Mouse (Mus musculus) C2C12 (cell line): ENCODE results near the gene Grk5. TPM values are rescaled to one million over a fixed set of nuclear protein-coding genes. Genes with fewer than 3 reads are reported as not detected.

Source experiments
- H3K27me3 ChIP-seq: one replicate; pipeline ENCODE4 v1.6.1; 2011; ENCODE audit not compliant: control insufficient read depth, insufficient read depth, insufficient read length
- H3K36me3 ChIP-seq: one replicate; pipeline ENCODE4 v1.6.1; 2011; ENCODE audit not compliant: control insufficient read depth, insufficient read depth
- H3K4me3 ChIP-seq: one replicate; pipeline ENCODE4 v1.5.1; 2011; ENCODE audit warnings: mild to moderate bottlenecking, control low read depth; ENCODE audit not compliant: poor library complexity, insufficient read depth, severe bottlenecking
- H3K79me2 ChIP-seq: one replicate; pipeline ENCODE4 v1.6.1; 2011; ENCODE audit not compliant: control insufficient read depth, insufficient read depth
- H3K79me3 ChIP-seq: one replicate; pipeline ENCODE4 v1.6.1; 2011; ENCODE audit warnings: low read depth, control low read depth
- H3ac ChIP-seq: one replicate; pipeline ENCODE3; 2011; ENCODE audit warnings: low read depth; ENCODE audit not compliant: control insufficient read depth, insufficient read length
- CEBPB ChIP-seq: IDR thresholded peaks from one replicate; pipeline ENCODE4 v1.6.1; 2011; ENCODE audit warnings: low read depth, mild to moderate bottlenecking, control low read depth, moderate library complexity
- CTCF ChIP-seq: IDR thresholded peaks from one replicate; pipeline ENCODE4 v1.5.1; 2011; ENCODE audit not compliant: control insufficient read depth, insufficient read depth, insufficient read length
- FOSL1 ChIP-seq: IDR thresholded peaks from one replicate; pipeline ENCODE4 v1.8.0; 2011; ENCODE audit warnings: mild to moderate bottlenecking, low read length; ENCODE audit not compliant: poor library complexity, insufficient read depth, severe bottlenecking
- MAX ChIP-seq: IDR thresholded peaks from one replicate; pipeline ENCODE4 v1.6.1; 2011; ENCODE audit warnings: mild to moderate bottlenecking, control low read depth
- MYOD1 ChIP-seq: IDR thresholded peaks from one replicate; pipeline ENCODE4 v1.6.1; 2011; ENCODE audit warnings: low read depth; ENCODE audit not compliant: control insufficient read depth, insufficient read length
- MYOG ChIP-seq: IDR thresholded peaks from one replicate; pipeline ENCODE4 v1.6.1; 2011; ENCODE audit not compliant: control insufficient read depth, insufficient read length; ENCODE audit errors: extremely low read depth
- USF1 ChIP-seq: IDR thresholded peaks from one replicate; pipeline ENCODE4 v1.6.1; 2011; ENCODE audit warnings: low read depth, mild to moderate bottlenecking, control low read depth, moderate library complexity
- polyA plus RNA-seq: library from polyadenylated mRNA; unstranded; fragments of >200 nt; fragmentation: generic; extraction: Trizol; gene quantifications from one replicate; pipeline ENCODE4 v1.2.1, GENCODE M21; 2012; ENCODE audit warnings: missing spikeins

Gene Grk5
- polyA plus RNA-seq, 1 experiment: 1.1 TPM

- Histone ChIP-seq H3K27me3 (no peaks in the 10 kb centered on the region), H3K79me3 (no peaks in the 10 kb centered on the region), H3K79me2 (no peaks in the 10 kb centered on the region), H3K36me3 (no peaks in the 10 kb centered on the region), H3K4me3 (peak overlapping the region; percentile 64), H3ac (no peak overlapping the region)
- TF ChIP-seq CEBPB (no peak), FOSL1 (no peak), MAX (no peak), MYOD1 (no peak), CTCF (no peak), MYOG (no peak), USF1 (no peak)
Measured at GRCm38 (mm10) chr19:60889101-60889713, 342 bp upstream of the Grk5 start.

GRCm38 (mm10) chr19:60890391-60891122 lies 1.0 kb downstream of the Grk5 start:
- TF ChIP-seq USF1 (no peak), CEBPB (no peak), MAX (no peak), MYOG (no peak)
- H3K27me3 ChIP-seq: no peaks in the 10 kb centered on the region
- H3K79me2 ChIP-seq: no peaks in the 10 kb centered on the region
- peak overlapping the region; percentile 64 for H3K4me3 ChIP-seq
- no peaks in the 10 kb centered on the region for H3K36me3 ChIP-seq
- H3ac ChIP-seq: peak overlapping the region; percentile 81
- no peaks in the 10 kb centered on the region for H3K79me3 ChIP-seq

- H3K4me3 ChIP-seq: no peak overlapping the region
- TF ChIP-seq FOSL1: no peak
- no peak for TF ChIP-seq CTCF
- TF ChIP-seq CEBPB: no peak
- no peak for TF ChIP-seq MYOD1
- TF ChIP-seq MAX: no peak
- TF ChIP-seq USF1: no peak
- TF ChIP-seq MYOG: no peak
Measured at GRCm38 (mm10) chr19:60891123-60891470, 1.5 kb downstream of the Grk5 start.

GRCm38 (mm10) chr19:60891934-60892547 lies 2.5 kb downstream of the Grk5 start:
- Histone ChIP-seq H3K27me3 (no peaks in the 10 kb centered on the region), H3K4me3 (no peak overlapping the region), H3K36me3 (no peaks in the 10 kb centered on the region), H3ac (no peak overlapping the region), H3K79me2 (no peaks in the 10 kb centered on the region), H3K79me3 (no peaks in the 10 kb centered on the region)
- peak; percentile 55 for TF ChIP-seq CTCF
- no peak for TF ChIP-seq FOSL1

More at GRCm38 (mm10) chr19:60891123-60891470, 1.5 kb downstream of the Grk5 start:
- H3K79me3 ChIP-seq: no peaks in the 10 kb centered on the region
- H3K79me2 ChIP-seq: no peaks in the 10 kb centered on the region
- no peak overlapping the region for H3ac ChIP-seq
- H3K27me3 ChIP-seq: no peaks in the 10 kb centered on the region
- no peaks in the 10 kb centered on the region for H3K36me3 ChIP-seq

- Histone ChIP-seq H3K4me3 (no peak overlapping the region), H3K79me3 (no peaks in the 10 kb centered on the region), H3ac (no peak overlapping the region), H3K36me3 (no peaks in the 10 kb centered on the region), H3K27me3 (no peaks in the 10 kb centered on the region), H3K79me2 (no peaks in the 10 kb centered on the region)
- TF ChIP-seq MAX (no peak), MYOD1 (no peak), MYOG (no peak), USF1 (no peak), CEBPB (no peak), CTCF (no peak), FOSL1 (no peak)
Measured at GRCm38 (mm10) chr19:60895251-60895880, 5.8 kb downstream of the Grk5 start.
